Mouse (Mus musculus): ENCODE results near the gene Etv2. TPM values are rescaled to one million over a fixed set of nuclear protein-coding genes. Genes with fewer than 3 reads are reported as not detected.
A peak's percentile ranks its signal among the peaks of the same experiment; 100 is the strongest.

The Etv2 gene
- polyA plus RNA-seq, 1 experiment from 2014 or later, result 0.13 TPM

- H3K4me3 ChIP-seq (replicated peaks; ENCODE audit: low read length), result peak within 1 kb of the TSS; percentile 64
- H3K36me3 ChIP-seq (ENCODE audit: control insufficient read depth, insufficient read depth, low read length), result peaks cover 25% of the 10 kb centered on the region
- H3K27ac ChIP-seq (ENCODE audit: low read length), result peak within 1 kb of the TSS; percentile 35; the same call in 1 of the 2 replicates
- 1% methylated on average over 59 of the region's 59 CpGs for WGBS
- H3K4me1 ChIP-seq (ENCODE audit: control insufficient read depth, insufficient read depth, low read length), result 0 out of 2 replicates have a peak, but pooled peaks cover 4% of the 10 kb centered on the region
- no peaks in the 10 kb centered on the region for H3K27me3 ChIP-seq (ENCODE audit: control insufficient read depth, insufficient read depth, low read length)
- H3K4me2 ChIP-seq (ENCODE audit: low read depth, low read length), result peak within 1 kb of the TSS; percentile 93
- peak within 1 kb of the TSS; percentile 91 for H3K9ac ChIP-seq (ENCODE audit: low read length)
- H3K9me3 ChIP-seq (replicated peaks; ENCODE audit: control insufficient read depth, low read length), result no peaks in the 10 kb centered on the region
- peak; percentile 100 for ATAC-seq (ENCODE audit: insufficient read depth, low FRiP score)
Measured at GRCm38 (mm10) chr7:30649591-30650540, 14.2 kb upstream of the Etv2 start, which contains the start of gene Rbm42. Gene Rbm42, minus strand, starts transcription at chr7:30650317.

DNA sequence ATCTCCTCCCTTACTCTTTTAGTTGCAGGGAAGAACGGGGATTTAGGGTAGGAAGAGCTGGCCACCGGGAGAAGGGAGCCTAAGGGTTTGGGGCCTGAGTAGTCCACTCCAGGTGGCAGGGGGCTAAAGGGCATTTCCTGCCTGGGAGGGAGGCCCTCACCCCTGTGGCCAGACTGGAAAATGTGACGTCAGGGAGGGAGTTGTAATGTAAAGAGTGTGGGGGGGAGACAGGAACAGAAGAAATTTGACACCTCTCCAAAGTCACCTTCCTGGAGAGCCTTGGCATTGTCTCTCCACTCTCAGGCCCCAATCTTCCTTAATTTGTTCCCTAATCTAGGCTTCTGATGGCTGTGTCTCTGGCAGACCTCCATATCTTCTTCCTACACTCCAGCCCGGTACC is 3.4 kb upstream of the Etv2 start:
- Histone ChIP-seq H3K4me1 (ENCODE audit: control insufficient read depth, insufficient read depth, low read length) (peaks cover 9% of the 10 kb centered on the region), H3K36me3 (ENCODE audit: control insufficient read depth, insufficient read depth, low read length) (no peaks in the 10 kb centered on the region), H3K4me2 (ENCODE audit: low read depth, low read length) (no peak overlapping the region), H3K9me3 (replicated peaks; ENCODE audit: control insufficient read depth, low read length) (no peaks in the 10 kb centered on the region), H3K27me3 (ENCODE audit: control insufficient read depth, insufficient read depth, low read length) (peaks cover 23% of the 10 kb centered on the region), H3K27ac (ENCODE audit: low read length) (no peak overlapping the region), H3K9ac (ENCODE audit: low read length) (no peak overlapping the region), H3K4me3 (replicated peaks; ENCODE audit: low read length) (no peak overlapping the region)
- ATAC-seq (ENCODE audit: insufficient read depth, low FRiP score), result no peak
- 16% methylated on average over 4 of the region's 4 CpGs for WGBS

DNA sequence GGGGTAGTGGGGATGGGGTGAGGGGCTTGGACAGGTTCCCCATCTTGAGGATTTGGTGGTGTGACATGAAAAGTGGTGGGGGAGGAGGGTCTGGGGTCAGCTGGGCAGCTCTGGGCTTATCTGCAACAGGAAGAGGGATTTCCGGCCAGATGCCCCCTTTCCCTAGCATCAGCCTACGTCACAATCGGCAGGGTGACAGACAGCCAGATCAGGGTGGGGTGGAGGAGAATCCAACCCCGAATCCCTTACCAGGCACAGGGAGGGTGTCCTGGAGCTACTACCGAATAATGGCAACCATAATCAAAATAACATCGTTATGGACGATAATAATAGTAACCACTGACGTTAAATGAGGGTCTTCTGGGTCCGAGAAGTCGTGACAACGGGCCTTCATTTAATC is 743 bp upstream of the Etv2 start:
- no peaks in the 10 kb centered on the region for H3K9me3 ChIP-seq (replicated peaks; ENCODE audit: control insufficient read depth, low read length)
- ATAC-seq (ENCODE audit: insufficient read depth, low FRiP score), result no peak
- H3K27ac ChIP-seq (ENCODE audit: low read length), result no peak overlapping the region
- no peaks in the 10 kb centered on the region for H3K36me3 ChIP-seq (ENCODE audit: control insufficient read depth, insufficient read depth, low read length)
- no peak overlapping the region for H3K4me3 ChIP-seq (replicated peaks; ENCODE audit: low read length)
- peaks cover 9% of the 10 kb centered on the region for H3K4me1 ChIP-seq (ENCODE audit: control insufficient read depth, insufficient read depth, low read length)
- H3K27me3 ChIP-seq (ENCODE audit: control insufficient read depth, insufficient read depth, low read length), result peaks cover 41% of the 10 kb centered on the region
- no peak overlapping the region for H3K9ac ChIP-seq (ENCODE audit: low read length)
- WGBS, result 23% methylated on average over 11 of the region's 11 CpGs
- H3K4me2 ChIP-seq (ENCODE audit: low read depth, low read length), result no peak overlapping the region

DNA sequence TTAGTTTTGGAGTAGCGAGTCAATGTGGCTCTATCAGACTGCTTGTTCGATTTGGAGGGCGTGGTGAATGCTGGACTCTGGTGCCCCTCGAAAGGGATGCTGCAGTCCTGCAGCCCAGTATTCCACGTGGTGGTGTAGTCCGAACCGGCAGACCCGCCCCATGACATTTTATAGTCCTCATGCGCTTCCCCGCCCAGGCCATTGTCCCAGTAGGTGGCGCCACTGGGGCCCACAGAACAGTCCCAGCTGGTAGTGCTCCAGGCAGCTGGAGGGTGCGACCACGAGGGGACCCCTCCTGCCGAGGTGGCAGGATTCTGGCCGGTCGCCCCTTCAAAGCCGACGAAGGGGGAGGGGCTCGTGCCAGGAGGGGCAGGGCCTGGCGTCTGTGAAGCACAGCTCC is 1.0 kb downstream of the Etv2 start:
- under 1% methylated on average over 20 of the region's 20 CpGs for WGBS
- peak; percentile 56; the same call in 1 of the 2 replicates for ATAC-seq (ENCODE audit: insufficient read depth, low FRiP score)
- peak overlapping the region; percentile 40 for H3K4me2 ChIP-seq (ENCODE audit: low read depth, low read length)
- H3K9me3 ChIP-seq (replicated peaks; ENCODE audit: control insufficient read depth, low read length), result no peaks in the 10 kb centered on the region
- peaks cover 9% of the 10 kb centered on the region for H3K4me1 ChIP-seq (ENCODE audit: control insufficient read depth, insufficient read depth, low read length)
- no peak overlapping the region for H3K27ac ChIP-seq (ENCODE audit: low read length)
- no peak overlapping the region; the same call in 1 of the 2 replicates for H3K9ac ChIP-seq (ENCODE audit: low read length)
- H3K27me3 ChIP-seq (ENCODE audit: control insufficient read depth, insufficient read depth, low read length), result peaks cover 41% of the 10 kb centered on the region
- no peaks in the 10 kb centered on the region for H3K36me3 ChIP-seq (ENCODE audit: control insufficient read depth, insufficient read depth, low read length)
- peak overlapping the region; percentile 22 for H3K4me3 ChIP-seq (replicated peaks; ENCODE audit: low read length)

GRCm38 (mm10) chr7:30633762-30634412 is 1.8 kb downstream of the Etv2 start:
- Histone ChIP-seq H3K4me2 (ENCODE audit: low read depth, low read length) (no peak overlapping the region), H3K4me3 (replicated peaks; ENCODE audit: low read length) (no peak overlapping the region), H3K9me3 (replicated peaks; ENCODE audit: control insufficient read depth, low read length) (no peaks in the 10 kb centered on the region), H3K36me3 (ENCODE audit: control insufficient read depth, insufficient read depth, low read length) (no peaks in the 10 kb centered on the region), H3K4me1 (ENCODE audit: control insufficient read depth, insufficient read depth, low read length) (peaks cover 6% of the 10 kb centered on the region), H3K27me3 (ENCODE audit: control insufficient read depth, insufficient read depth, low read length) (peaks cover 41% of the 10 kb centered on the region), H3K27ac (ENCODE audit: low read length) (no peak overlapping the region), H3K9ac (ENCODE audit: low read length) (no peak overlapping the region)
- ATAC-seq (ENCODE audit: insufficient read depth, low FRiP score), result no peak
- WGBS, result 4% methylated on average over 27 of the region's 27 CpGs

- Histone ChIP-seq H3K4me2 (ENCODE audit: low read depth, low read length) (no peak overlapping the region), H3K27me3 (ENCODE audit: control insufficient read depth, insufficient read depth, low read length) (peaks cover 18% of the 10 kb centered on the region), H3K4me1 (ENCODE audit: control insufficient read depth, insufficient read depth, low read length) (peaks cover 7% of the 10 kb centered on the region; the same call in 1 of the 2 replicates), H3K4me3 (replicated peaks; ENCODE audit: low read length) (no peak overlapping the region), H3K36me3 (ENCODE audit: control insufficient read depth, insufficient read depth, low read length) (no peaks in the 10 kb centered on the region), H3K27ac (ENCODE audit: low read length) (no peak overlapping the region), H3K9ac (ENCODE audit: low read length) (no peak overlapping the region), H3K9me3 (replicated peaks; ENCODE audit: control insufficient read depth, low read length) (no peaks in the 10 kb centered on the region)
- ATAC-seq (ENCODE audit: insufficient read depth, low FRiP score), result no peak
Measured at GRCm38 (mm10) chr7:30629013-30629412, 6.6 kb downstream of the Etv2 start.

- no peak overlapping the region for H3K4me2 ChIP-seq (ENCODE audit: low read depth, low read length)
- H3K4me1 ChIP-seq (ENCODE audit: control insufficient read depth, insufficient read depth, low read length), result peaks cover 7% of the 10 kb centered on the region; the same call in 1 of the 2 replicates
- no peak overlapping the region for H3K27ac ChIP-seq (ENCODE audit: low read length)
- 78% methylated on average over 5 of the region's 5 CpGs for WGBS
- ATAC-seq (ENCODE audit: insufficient read depth, low FRiP score), result no peak
- H3K36me3 ChIP-seq (ENCODE audit: control insufficient read depth, insufficient read depth, low read length), result 0 out of 2 replicates have a peak, but pooled peaks cover 5% of the 10 kb centered on the region
- no peaks in the 10 kb centered on the region for H3K9me3 ChIP-seq (replicated peaks; ENCODE audit: control insufficient read depth, low read length)
- H3K4me3 ChIP-seq (replicated peaks; ENCODE audit: low read length), result no peak overlapping the region
- H3K27me3 ChIP-seq (ENCODE audit: control insufficient read depth, insufficient read depth, low read length), result no peaks in the 10 kb centered on the region
- H3K9ac ChIP-seq (ENCODE audit: low read length), result no peak overlapping the region
Measured at GRCm38 (mm10) chr7:30626647-30627046, 9.0 kb downstream of the Etv2 start.

DNA sequence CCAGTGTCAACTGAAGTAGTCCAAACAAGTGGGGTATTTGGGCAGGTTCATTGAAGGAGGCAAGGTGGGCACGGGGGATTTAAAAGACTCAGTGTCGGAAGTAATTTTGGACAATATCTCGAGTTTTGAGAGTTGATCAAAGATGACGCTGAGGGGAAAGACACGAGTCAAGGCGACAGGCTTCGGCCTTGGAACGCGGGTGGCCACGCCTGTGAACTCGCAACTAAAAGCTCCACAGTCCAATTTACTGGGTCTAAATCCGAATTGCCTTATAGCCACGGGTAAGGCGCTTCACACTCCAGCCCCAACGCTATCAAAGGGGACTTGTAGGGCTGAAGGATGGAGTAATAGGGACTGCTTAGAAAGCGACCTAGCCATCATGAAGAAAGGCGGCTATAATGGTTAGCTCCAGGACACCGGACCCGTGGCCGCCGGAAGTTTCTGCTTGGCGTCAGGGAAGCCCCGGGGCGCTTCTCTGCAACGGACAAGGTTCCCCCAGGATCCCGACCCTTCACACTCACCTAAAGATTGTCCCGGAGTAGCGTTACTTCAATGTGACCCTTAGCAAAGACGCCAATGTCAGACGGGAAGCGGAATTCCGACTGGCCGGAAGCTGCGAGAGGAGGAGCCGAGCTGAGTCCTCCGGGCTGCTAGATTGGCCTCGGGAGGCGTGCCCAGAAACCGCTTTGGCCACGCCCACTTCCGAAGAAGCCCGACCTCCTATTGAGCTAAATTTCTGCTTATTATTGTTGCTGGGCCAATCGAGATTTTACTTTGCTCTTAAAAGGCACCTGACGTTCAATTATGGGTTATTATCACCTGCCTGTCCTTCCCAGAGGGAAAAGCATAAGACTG is 9.9 kb downstream of the Etv2 start, which contains the start of gene Cox6b1:
TSS of gene Cox6b1 (minus strand) at position 622 of the 855 bp plus-strand sequence.
- ATAC-seq (ENCODE audit: insufficient read depth, low FRiP score), result peak; percentile 93
- H3K4me2 ChIP-seq (ENCODE audit: low read depth, low read length), result peak within 1 kb of the TSS; percentile 99
- peak within 1 kb of the TSS; percentile 67 for H3K27ac ChIP-seq (ENCODE audit: low read length)
- H3K9ac ChIP-seq (ENCODE audit: low read length), result peak within 1 kb of the TSS; percentile 92
- 1% methylated on average over 44 of the region's 44 CpGs for WGBS
- no peaks in the 10 kb centered on the region for H3K9me3 ChIP-seq (replicated peaks; ENCODE audit: control insufficient read depth, low read length)
- 0 out of 2 replicates have a peak, but pooled peaks cover 5% of the 10 kb centered on the region for H3K36me3 ChIP-seq (ENCODE audit: control insufficient read depth, insufficient read depth, low read length)
- no peaks in the 10 kb centered on the region for H3K27me3 ChIP-seq (ENCODE audit: control insufficient read depth, insufficient read depth, low read length)
- peak within 1 kb of the TSS; percentile 91 for H3K4me3 ChIP-seq (replicated peaks; ENCODE audit: low read length)
- peaks cover 7% of the 10 kb centered on the region; the same call in 1 of the 2 replicates for H3K4me1 ChIP-seq (ENCODE audit: control insufficient read depth, insufficient read depth, low read length)
